Mouse (Mus musculus) liver (tissue): ENCODE results near the gene Crabp2.

Experiments used
- DNase-seq: peaks from one replicate; pipeline ENCODE4 v3.0.0-alpha.2; 2020; ENCODE audit warnings: mixed read lengths

The Crabp2 gene

DNA sequence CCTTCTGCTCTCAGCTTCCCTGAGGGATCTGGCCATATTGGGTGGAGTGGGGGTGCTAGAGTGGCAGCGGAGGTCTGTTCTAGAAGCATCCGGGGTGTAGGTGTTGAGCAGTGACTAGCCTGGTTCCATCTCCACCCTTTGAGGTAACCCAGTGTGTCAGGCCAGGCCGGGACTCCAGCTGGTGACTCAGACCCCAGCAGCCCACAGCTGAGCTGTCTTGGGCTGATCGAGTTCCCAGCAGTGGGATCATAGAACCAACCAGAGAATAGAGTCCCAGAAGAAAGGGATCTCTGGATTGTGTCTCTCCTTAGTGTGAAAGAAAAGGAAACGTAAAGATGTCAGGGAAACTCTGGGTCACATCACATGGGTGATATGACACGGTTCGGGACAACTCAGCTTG, 10.9 kb downstream of the Crabp2 start:
- DNase-seq: no peak

DNA sequence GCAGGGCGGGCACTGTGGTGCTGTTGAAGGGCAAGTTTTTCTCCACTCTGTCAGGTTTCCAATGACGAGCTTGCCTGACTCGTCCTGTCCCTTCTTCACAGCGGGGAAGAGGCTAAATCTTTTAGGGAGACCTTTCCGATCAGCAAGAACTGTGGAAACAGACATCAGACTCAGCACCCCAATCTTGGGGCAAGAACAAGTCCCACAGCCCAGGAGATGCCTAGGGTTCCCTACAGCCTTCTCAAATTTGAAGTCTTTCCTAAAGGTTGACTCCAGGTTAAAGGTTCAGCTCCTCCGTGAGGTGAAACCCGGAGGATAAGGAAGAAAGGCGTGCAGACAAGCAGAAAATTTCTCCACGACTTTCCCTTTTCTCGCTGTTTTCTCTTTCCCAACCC, 11.7 kb downstream of the Crabp2 start:
- no peak for DNase-seq

DNA sequence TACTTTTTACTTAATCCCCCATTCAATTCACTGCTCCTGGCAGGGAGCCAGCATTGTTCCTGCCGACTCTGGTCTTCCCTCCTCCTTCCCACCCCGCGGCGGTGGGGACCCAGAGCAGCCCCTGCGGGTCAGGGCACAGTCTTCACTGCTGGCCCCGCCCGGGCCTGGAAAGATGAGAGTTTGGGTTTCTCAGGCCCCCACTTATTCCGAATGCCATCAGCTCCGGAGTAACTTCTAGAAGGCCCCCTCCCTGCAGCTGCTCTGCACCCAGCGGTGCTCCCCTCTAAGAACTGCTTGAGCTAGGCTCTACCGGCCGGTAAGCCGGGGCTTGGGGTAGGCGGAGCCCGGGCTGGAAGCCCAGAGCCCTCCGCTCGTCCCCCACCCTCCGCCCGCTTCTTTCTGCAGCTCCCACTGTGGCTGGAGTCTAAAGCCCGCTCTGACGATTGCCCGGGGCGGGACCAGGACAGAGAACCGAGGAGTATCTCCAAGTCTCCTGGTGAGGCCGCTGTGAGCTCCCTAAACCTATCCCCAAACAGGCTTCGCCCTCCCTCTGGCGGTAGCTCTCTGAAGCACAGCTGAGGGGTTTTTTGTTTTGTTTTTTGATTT, 12.2 kb downstream of the Crabp2 start:
- peak; percentile 86 for DNase-seq

DNA sequence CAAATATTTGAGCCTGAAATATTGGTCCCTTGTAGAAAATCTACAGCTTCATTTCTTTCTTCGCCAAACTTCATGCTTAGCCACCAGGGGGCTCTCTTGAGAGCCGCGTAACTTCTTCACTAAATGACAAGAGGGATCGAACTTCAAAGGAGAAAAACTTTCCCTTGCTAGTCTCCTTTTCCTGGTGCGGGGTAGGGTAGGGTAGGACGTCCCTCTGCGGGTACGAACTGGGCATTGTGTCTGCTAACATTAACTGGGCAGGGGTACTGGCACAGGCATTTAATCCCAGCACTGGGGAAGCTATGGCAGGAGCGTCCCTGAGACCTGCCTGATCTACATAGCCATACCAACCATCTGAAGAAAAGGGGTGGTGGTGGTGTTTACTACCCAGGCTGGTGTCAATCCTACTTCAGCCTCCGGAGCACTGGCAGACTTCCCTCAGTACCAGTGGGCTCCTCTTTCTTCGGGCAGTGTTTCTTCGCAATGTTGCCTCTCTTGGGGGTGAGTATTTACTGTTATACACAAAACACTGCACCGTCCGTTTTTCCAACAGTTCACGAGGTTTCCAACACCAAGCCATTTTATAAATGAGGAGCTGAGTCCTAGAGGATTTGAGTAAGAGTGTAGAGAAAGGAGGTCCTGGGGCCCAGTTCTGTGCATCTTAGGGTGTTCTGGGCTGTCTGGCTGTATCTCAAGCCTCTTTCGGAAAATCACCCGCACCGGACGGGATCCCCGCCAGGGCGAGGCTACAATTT, 21.9 kb downstream of the Crabp2 start:
- peak; percentile 55 for DNase-seq

DNA sequence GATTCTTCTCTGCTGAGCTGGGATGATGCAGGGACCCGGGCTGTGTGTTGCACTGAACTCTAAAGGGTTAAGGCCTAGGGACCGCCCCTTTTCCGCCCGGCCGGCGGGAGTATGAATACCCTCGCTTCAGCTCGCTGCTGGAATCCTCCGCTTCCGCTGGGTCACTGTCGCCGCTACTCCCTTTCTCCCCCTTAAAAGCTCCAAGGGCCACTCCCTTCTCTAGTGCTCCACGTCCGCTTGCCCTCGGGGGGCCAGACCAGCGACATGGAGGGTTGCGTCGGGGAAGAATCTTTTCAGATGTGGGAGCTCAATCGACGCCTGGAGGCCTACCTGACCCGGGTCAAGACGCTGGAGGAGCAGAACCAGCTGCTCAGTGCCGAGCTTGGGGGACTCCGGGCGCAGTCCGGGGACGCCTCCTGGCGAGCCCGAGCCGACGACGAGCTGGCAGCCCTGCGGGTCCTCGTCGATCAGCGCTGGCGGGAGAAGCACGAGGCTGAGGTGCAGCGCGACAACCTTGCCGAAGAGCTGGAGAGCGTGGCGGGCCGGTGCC, 22.5 kb downstream of the Crabp2 start, which contains the start of gene Nes:
Gene Nes, plus strand, starts transcription at position 140 of the 550 bp plus-strand sequence.
- DNase-seq: peak; percentile 69

DNA sequence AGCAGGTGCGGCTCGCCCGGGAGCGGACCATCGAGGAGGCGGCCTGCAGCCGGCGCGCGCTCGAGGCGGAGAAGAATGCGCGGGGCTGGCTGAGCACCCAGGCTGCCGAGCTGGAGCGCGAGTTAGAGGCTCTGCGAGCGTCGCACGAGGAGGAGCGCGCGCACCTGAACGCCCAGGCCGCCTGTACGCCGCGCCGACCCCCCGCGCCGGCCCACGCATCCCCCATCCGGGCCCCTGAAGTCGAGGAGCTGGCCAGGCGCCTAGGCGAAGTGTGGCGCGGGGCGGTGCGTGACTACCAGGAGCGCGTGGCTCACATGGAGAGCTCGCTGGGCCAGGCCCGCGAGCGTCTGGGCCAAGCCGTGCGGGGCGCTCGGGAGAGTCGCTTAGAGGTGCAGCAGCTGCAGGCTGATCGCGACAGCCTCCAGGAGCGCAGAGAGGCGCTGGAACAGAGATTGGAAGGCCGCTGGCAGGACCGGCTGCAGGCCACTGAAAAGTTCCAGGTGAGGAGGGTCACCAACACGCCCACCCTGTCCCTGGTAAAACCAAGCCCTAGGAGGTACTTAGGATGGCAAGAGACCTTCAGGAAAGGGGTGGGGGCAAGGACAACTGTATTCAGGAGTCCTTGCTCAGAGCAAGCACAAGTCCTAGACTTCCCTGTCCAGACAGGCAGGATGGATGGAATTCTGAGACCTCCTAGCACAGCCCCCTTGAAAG, 23.2 kb downstream of the Crabp2 start:
- no peak for DNase-seq

DNA sequence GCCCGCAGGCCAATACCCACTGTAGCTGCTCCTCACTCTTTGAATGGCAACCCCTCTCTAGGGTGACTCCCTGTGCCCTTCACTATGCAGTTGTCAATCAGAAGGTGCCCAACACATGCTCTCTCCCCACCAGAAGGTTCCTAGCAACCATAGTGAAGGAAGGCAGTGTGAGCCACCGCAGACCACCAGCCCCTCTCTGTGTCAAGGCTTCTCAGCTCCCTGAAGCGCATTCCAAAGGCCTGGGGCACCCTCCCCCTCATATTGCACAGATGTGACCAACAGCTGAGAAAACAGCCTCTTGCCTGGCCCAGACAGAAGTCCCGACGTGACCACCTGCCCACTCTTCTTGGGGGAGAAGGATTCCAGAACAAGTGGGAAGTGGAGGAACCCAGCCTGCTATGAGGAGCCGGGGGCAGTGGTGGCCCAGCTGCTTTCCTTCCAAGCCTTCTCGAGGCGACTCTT, 23.8 kb downstream of the Crabp2 start:
- DNase-seq: no peak

DNA sequence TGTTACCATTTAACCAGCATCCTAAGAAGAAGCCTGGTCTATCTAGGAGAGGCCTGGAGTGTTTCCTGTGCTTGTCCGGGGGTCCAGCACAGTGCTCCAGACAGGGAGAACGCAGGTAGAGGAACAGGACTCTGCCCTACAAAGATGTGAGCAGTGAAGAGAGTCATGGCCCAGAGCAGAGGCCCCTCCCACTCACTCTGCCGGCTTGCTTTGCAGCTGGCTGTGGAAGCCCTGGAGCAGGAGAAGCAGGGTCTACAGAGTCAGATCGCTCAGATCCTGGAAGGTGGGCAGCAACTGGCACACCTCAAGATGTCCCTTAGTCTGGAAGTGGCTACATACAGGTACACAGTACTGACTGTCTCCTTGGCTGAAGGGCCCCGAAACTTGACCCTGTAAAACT, 24.3 kb downstream of the Crabp2 start:
- DNase-seq: no peak

DNA sequence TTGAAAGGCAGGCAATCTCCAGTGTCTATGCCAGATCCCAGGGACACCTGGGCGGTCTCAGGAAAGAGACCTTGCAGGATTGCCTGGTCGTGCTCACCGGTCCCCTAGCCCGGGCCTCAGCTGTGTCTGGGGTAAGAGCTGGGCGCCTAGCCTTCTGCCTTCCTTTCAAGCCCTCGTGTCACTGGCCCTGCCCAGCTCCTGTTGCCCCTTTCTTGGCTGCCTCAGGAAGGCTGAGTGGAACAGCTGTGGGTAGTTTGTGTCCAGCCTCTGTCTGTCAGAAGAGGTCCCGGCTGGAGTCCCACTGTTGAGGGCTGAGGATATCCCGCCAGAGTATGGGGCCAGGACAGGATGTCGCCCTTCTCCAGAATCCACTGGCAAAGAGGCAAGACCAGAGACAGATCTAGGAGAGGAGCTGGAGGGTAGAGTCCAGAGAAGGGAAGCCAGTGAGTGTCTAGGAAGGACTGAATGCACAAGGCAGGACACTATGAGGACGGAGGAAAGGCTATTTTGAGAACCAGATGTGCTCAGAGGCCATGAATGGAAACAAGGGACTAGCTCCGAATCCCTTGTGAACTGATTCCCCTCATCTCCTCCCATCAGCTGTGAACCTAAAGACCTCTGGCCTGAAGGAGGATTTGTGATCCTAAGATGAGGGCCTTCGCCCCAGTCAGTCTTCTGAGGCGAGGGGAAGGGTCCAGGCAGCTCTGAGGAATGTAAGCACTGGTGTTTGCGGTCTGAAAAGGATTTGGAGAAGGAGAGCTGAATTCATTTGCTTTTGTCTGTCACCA, 25.3 kb downstream of the Crabp2 start:
- no peak for DNase-seq

DNA sequence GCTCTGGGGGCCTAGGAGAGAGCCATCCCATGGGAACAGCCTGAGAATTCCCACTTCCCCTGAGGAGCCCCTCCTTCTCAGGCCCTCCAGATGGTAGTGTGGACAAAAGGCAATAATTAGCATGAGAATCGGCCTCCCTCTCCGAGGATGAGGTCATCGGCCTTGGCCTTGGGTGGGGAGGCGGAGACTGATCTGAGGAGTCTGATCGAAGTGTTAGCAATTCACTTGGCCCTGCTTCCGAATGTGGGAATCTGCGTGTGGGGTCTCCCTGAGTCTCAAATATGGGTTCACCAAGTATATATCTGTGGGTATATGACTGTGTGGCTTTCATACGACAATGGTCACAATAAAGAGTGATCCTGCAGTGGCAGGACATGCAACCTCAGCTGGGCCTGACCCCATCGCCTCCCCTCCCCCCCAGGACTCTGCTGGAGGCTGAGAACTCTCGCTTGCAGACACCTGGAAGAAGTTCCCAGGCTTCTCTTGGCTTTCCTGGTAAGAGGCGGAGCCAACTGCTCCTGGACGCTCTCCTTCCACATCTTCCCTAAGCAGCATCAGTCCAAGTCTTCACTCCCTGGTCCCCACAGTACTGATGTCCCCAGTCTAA, 26.0 kb downstream of the Crabp2 start:
- DNase-seq: no peak

DNA sequence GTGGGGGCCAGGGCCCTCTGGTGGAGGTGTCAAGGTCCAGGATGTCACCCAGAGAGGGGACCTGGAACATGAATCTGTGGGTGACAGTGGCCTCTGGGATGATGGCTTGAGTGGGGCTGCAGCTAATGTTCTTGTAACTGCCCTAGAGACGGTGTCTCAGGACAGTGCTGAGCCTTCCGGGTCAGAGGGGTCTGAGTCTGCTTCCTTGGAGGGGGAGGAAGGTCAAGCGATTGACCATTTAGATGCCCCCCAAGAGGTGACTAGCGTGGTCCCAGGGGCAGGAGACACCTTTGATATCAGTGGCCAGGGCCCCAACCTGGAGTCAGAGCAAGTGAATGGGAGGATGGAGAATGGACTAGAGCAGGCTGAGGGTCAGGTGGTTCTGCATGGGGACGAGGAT, 31.0 kb downstream of the Crabp2 start:
- DNase-seq: no peak

DNA sequence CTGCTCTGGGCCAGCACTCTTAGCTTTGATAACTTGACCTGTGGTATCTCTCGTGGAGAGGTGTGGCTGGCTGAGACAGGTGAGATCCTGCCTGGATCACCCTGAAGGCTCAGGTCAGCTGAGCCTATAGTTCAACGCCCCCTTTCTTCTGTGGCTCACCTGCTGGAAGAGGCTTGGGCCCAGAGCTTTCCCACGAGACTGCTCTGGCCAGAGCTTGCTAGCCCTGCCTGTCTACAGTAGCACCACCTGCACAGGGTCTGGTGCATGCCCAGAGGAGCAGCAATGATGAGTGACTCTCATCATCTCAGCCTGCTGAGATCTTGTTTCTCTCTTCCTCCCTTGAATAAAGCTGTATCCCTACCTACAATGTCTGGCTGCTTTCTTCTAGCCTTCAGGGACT, 31.6 kb downstream of the Crabp2 start:
- no peak for DNase-seq

DNA sequence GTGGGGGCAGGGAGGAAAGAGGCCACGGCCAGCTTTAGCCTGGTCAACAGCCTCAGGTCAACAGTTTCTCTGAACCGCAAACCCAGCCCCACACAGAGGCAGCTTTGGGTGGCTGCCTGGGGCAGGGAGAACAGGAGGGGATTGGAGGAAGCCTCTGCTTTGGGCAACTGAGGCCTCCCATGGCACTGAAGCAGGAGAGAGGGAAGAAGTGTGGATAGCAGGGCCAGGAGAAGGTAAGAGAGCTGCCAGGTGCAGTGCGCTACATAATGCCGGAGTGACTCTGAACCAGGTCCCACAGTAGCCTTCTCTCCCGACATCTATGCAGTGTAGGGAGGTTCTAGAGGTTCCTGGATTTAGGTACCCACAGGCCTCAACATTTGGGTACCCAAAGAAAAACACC, 32.3 kb downstream of the Crabp2 start:
- DNase-seq: no peak

DNA sequence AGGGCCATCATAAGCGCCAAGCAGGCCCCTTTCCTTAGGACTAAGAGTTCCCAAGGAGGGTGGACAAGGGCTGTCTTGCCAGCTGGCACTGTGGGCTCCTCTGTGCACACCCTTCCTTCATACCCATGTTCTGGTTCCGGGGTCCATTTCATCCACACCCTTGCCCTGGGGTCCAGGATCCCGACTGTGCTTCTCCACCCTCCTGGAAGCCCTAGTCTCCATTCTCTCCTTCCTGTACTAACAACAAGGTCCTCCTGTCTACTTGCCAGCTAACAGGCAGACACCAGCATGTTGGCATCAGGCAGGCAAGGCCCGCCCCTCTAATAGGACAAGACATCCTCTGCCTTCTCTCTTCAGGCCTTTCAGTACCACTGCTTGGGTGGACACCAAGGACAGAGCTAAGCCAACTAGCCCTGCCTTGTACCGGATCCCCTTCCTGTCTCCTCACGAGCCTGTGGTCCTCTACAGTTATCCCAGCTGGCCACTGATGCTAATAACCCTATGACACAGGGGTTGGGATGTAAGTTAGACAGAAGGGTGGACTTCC, 32.8 kb downstream of the Crabp2 start:
- DNase-seq: no peak

DNA sequence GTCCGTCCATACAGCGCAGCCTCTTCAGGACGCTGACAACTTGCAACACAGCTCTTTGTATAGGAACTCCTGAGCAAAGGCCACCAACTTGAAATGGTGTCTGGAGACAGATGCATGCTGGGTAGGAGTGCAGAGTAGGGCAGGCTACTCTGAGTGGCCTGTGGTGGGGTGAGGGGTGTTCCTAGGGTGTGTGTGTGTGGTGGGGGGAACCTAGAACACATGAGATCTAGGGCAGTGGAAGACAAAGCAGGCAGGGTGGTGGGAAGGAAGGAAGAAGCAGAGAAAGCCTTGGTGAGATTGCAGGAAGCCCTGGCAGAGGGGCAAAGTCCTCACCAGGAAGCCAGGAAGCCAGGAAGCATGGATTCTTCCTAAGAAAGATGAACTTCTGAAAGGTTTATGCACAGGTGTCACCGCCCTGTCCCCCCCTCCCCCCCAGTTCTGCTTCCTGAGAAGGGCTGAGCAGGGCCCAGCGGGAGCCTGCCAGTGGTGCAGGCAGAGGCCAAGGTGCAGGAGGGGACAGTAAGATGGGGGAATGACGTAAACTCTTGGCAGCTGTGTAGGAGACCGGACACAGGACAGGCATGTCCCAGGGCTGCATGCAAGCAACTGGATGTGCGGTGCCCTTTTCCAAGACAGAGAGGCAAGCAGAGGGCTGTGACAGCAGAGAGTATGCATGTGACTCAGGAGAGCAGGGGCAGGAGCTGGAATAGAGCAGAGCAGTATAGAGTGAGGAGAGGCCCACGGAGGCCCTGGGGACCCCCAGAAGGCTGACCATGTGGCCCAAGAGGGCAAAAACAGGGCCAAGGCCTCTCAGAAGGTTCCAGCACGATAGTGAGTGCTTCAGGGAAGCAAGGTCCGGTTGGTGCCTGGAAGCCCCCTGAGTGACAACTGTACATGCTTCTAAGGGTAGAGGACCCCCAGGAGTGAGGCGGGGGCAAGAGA, 33.7 kb downstream of the Crabp2 start:
- peak; percentile 23 for DNase-seq

DNA sequence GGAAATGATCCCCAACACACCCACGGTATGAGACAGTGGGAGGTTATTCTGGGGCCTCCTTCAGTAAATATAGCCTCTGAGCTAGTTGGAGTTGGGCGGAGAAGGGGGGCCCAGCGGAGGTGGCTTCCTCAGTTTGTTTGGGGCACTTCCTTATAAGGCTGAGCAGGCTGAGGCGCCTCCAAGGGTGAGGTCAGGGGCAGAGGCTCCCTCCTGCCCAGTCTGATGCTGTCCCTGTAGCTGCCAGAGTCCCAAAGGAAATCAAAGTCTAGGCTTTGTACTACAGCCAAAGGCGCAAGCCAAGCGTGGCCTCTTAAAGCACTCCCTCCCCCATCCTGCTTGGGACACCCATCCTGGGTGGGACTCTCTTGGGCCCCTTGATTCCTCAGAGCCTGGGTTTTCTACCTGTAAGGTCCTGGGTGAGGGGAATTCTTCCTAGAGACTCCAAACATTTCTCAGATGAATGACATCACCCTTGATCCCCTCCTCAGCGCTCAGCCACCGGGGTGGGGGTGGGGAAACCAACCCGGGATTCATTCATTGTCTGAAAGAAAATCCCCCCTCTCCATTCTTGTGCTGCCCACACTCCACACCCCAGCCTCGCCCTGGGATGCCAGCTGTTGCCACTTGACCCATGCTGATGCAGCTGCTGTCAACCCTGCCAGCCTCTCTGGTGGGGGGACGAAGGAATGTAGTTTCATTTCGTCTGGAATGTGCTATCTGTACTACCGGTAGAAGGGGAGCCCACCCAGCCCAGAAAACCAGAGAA, 34.6 kb downstream of the Crabp2 start:
- DNase-seq: peak; percentile 63

DNA sequence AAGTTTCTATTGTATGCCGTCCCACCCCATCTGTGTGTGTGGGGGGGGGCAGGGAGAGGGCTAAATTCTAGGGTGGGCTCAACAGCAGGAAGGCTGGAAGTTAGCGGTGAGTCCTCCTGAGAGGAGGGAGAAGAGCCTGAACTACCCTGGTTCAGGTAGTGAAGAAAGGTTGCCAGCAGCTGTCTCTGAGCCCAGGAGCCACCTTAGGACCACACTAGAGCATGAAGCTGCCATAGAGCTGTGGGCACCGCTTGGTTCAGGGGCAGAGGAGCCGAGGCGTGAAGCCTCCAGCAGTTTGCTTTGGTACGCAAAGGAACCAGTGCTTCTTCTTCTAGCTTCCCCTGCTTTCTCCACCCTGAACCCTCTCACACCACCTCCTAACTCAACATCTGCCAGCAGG, 35.2 kb downstream of the Crabp2 start:
- no peak for DNase-seq

DNA sequence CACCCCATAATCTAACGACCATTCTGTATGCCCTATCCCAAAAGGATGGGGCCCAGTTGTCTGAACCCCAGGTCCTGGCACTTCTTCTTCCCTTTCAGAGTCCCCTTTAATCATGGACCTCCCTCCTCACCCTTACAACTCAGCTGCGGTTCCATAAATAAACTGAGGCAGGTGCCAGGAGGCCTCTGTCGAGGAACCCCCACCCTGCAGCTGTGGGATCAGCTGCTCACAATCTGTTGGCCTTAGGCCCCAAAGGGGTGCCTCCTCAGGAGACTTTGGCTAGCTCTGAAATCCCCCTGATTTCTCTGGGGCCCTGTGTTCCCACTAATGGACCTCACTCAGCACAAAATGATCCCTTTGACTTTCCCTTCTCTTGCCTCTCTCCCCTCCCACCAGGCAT, 35.6 kb downstream of the Crabp2 start:
- DNase-seq: no peak

DNA sequence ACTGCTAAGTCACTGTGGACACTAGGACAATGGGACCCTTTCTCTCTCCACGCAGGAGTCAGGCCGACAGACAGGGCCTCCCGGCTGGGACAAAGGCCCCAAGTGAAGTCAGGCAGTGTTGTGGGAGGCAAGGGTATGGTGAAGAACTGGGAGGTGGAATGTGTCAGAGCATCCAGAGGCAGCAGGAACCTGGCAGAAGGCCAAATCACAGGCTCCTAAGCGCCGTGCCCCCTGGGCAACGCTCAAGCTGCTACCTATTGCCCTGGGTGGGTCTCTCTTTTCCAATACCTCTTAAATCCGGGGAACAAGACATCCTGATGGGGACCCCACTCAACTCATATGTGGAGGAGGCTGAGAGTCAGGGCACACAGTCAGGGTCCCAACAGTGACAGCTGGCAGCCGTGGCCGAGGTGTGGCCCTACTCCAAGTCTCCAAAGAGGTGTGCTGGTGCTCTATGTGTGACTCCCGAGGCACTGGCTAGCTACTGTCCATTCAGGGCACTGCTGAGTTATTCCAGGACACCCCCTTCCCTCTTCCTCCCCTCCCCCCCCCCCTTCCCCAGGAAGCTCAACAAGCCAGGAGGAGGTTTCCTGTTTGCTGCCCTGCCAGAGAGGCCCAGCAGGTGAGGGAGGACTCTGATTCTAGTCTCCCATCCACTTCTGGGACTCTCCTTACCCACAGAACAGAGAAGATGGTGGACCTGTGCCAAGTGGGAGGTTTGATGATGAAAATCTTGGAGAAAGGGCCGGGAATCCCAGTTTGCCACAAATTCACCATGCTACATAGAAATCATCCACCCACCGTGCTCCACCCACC, 37.2 kb downstream of the Crabp2 start:
- no peak for DNase-seq
